Mouse (Mus musculus): ENCODE results near the gene Zbtb44.

- TF ChIP-seq GATA1 (IDR thresholded peaks at IDR 0.05; ENCODE audit: borderline replicate concordance, low read length) = no peak
- TF ChIP-seq FLI1 (IDR thresholded peaks at IDR 0.05; ENCODE audit: low read length) = no peak
Observed at GRCm38 (mm10) chr9:31072256-31072655, 41.8 kb downstream of the Zbtb44 start.
